Mouse (Mus musculus) midbrain, embryonic 14.5 days (tissue): Measurements from ENCODE around the gene Gm13696. TPM values are rescaled to one million over a fixed set of nuclear protein-coding genes. Genes with fewer than 3 reads are reported as not detected.
"Not testable (repeated sequence)": the region's sequence is repeated elsewhere in the genome, so short reads cannot be mapped to it uniquely, and the experiment has no call there.

ENCODE experiments used
- ATAC-seq: fragments of 200-750 bp; cut with Nextera tagmentation; 2 replicates; pipeline ENCODE4 v1.8.0; 2017; ENCODE audit warnings: moderate number of reproducible peaks, moderate library complexity; ENCODE audit not compliant: low FRiP score, low TSS enrichment
- DNase-seq: peaks from one replicate; pipeline ENCODE4 v3.0.0-alpha.2; 2015
- H3K27ac ChIP-seq: fragments of 300-500 bp; sonication (generic); replicated peaks from 2 replicates; pipeline ENCODE4 v1.5.1; 2014; ENCODE audit warnings: mild to moderate bottlenecking, low read depth, low read length, moderate library complexity
- H3K27me3 ChIP-seq: fragments of 300-500 bp; sonication (generic); 2 replicates; pipeline ENCODE4 v1.6.1; 2014; ENCODE audit warnings: low read length, control low read depth, mixed read lengths; ENCODE audit not compliant: control insufficient read depth, insufficient read depth
- H3K36me3 ChIP-seq: fragments of 300-500 bp; sonication (generic); 2 replicates; pipeline ENCODE4 v1.6.1; 2014; ENCODE audit warnings: low read length, control low read depth; ENCODE audit not compliant: control insufficient read depth, insufficient read depth
- H3K4me1 ChIP-seq: fragments of 300-500 bp; sonication (generic); 2 replicates; pipeline ENCODE4 v1.6.1; 2014; ENCODE audit warnings: mild to moderate bottlenecking, antibody characterized with exemption, low read length, control low read depth; ENCODE audit not compliant: control insufficient read depth, insufficient read depth
- H3K4me2 ChIP-seq: fragments of 300-500 bp; sonication (generic); 2 replicates; pipeline ENCODE4 v1.6.1; 2014; ENCODE audit warnings: mild to moderate bottlenecking, low read length, moderate library complexity
- H3K4me3 ChIP-seq: fragments of 300-500 bp; sonication (generic); replicated peaks from 2 replicates; pipeline ENCODE4 v1.5.1; 2014; ENCODE audit warnings: low read depth, low read length
- H3K9ac ChIP-seq: fragments of 300-500 bp; sonication (generic); replicated peaks from 2 replicates; pipeline ENCODE4 v1.6.1; 2014; ENCODE audit warnings: mild to moderate bottlenecking, low read length, moderate library complexity
- H3K9me3 ChIP-seq: fragments of 300-500 bp; sonication (generic); 2 replicates; pipeline ENCODE4 v1.6.1; 2016; ENCODE audit warnings: low read length, control low read depth, mixed read lengths; ENCODE audit not compliant: control insufficient read depth
- whole genome bisulfite sequencing: fragments of 180-500 bp; shearing (Covaris S2); extraction: QIAGEN DNeasy Blood & Tissue Kit; methylation state at CpG from one replicate; pipeline ENCODE4 v1.1.7; 2014; 5-methylcytosine and 5-hydroxymethylcytosine counted together
- polyA plus RNA-seq: library from polyadenylated mRNA; unstranded; fragments of >200 nt; fragmentation: Nextera tagmentation; extraction: Ambion mirVana; gene quantifications from 2 replicates; pipeline ENCODE4 v1.2.1, GENCODE M21; 2014

The Gm13696 gene
- not detected in 2 replicates for polyA plus RNA-seq

DNA sequence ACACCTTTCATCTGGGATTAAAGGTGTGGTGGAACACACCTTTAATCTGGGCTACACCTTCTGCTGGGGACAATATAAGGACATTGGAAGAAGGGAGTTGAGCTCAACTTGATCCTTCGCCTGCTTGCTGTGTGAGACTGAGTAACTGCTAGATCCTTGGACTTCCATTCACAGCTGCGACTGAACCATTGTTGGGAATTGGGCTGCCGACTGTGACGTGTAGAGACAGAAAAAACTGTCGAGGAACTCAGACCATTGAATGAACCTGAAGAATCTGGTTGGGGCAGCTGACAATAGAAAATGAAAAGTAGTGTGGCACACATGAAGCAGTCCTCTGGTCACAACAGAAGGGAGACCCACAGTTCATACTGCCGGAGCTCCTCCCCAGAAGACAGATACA lies at the start of gene Gm13696:
Gm13696 (plus strand) TSS at position 301 of the 400 bp plus-strand sequence.
- H3K27me3 ChIP-seq, H3K9me3 ChIP-seq, H3K4me2 ChIP-seq, ATAC-seq, DNase-seq, H3K36me3 ChIP-seq, H3K27ac ChIP-seq, H3K4me3 ChIP-seq, H3K4me1 ChIP-seq, H3K9ac ChIP-seq: not testable (repeated sequence)
- WGBS, result no CpG with 5 or more reads among the region's 6 CpGs

DNA sequence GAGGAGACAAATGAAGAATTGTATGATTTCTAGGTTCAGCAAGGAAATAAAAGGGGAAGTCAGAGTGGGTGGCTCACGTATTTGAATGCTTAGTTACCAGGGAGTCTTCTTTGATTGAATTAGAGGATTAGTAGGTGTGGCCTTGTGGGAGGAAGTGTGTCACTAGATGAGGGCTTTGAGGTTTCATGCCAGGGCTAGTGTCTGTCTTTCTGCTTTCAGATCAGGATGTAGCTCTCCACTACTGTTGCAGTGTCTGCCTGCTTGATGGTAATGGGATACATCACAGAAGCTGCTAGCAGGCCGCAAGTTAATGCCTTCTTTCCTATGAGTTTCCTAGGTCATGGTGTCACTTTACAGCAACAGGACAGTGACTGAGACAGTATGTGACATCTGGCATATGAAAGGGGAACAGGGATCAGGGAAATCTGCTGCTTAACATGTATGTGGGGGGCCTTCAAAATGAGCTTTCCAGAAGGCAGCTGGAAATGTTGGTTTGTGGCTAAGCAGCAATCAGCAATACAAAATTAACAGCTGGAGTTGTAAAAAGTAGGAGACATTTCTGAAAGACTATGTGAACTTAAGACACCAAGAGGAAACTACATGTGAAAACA lies 43.3 kb upstream of the Gm13696 start:
- Histone ChIP-seq H3K4me2 (no peak overlapping the region), H3K4me3 (no peak overlapping the region), H3K27me3 (no peaks in the 10 kb centered on the region), H3K27ac (no peak overlapping the region), H3K9me3 (no peaks in the 10 kb centered on the region), H3K9ac (no peak overlapping the region), H3K4me1 (no peaks in the 10 kb centered on the region), H3K36me3 (no peaks in the 10 kb centered on the region)
- no peak for ATAC-seq
- WGBS, result 38% methylated on average over 2 of the region's 2 CpGs
- DNase-seq, result no peak

DNA sequence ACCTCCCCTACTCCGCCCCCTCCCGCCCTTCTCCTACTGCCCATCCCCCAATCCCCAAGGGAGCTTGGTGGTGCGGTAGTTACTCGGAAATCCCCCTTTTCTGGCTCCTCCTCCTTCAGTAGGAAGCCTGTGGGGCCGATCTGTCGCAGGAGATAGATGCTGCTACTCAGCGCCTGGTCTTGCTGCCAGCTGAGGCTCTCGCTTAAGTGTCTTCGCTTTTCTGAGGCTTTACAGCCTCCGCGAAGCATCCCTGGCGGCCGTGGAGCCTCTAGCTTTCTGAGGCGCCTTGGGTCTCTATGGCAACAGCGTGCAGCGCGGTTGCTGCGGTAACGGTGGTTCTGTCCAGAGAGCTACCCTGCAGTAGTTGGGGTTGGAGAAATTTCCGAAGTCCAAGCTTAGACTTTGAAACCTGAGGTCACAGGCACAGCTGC lies 32.0 kb upstream of the Gm13696 start, which contains the start of gene Zswim2:
Zswim2 (minus strand) TSS at position 298 of the 431 bp plus-strand sequence.
- WGBS, result under 1% methylated on average over 20 of the region's 20 CpGs
- ATAC-seq, result peak; percentile 94

DNA sequence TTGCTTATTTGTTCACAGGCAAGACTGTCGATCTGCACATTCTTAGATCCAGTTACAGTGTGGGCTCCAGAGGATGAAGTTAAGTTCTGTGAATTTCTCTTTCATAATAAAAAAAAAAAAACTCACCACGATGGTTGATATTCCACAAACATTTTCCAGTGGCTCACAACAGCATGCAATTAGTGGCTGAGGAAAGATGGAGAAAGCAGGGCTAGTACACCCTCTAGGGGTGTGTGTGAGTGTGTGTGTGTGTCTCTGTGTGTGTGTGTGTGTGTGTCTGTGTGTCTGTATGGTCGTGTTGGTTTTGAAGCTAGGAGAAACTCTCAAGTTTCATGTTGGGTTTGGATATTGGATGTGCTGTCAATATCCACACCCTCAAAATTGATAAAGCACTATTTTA lies 31.5 kb upstream of the Gm13696 start:
- Histone ChIP-seq H3K9me3 (no peaks in the 10 kb centered on the region), H3K36me3 (no peaks in the 10 kb centered on the region), H3K4me1 (peaks cover 10% of the 10 kb centered on the region; the same call in 1 of the 2 replicates), H3K27me3 (no peaks in the 10 kb centered on the region), H3K9ac (no peak overlapping the region), H3K27ac (peak overlapping the region; percentile 49), H3K4me2 (peak overlapping the region; percentile 61), H3K4me3 (peak overlapping the region; percentile 31)
- no peak for DNase-seq
- 35% methylated on average over 3 of the region's 3 CpGs for WGBS
- peak; percentile 46; the same call in 1 of the 2 replicates for ATAC-seq

More for the DNA sequence above, 32.0 kb upstream of the Gm13696 start, which contains the start of gene Zswim2:
- peak within 1 kb of the TSS; percentile 49 for H3K27ac ChIP-seq
- peak within 1 kb of the TSS; percentile 61 for H3K4me2 ChIP-seq
- H3K4me1 ChIP-seq, result peaks cover 10% of the 10 kb centered on the region; the same call in 1 of the 2 replicates
- H3K9me3 ChIP-seq, result no peaks in the 10 kb centered on the region
- peak within 1 kb of the TSS; percentile 31 for H3K4me3 ChIP-seq
- H3K36me3 ChIP-seq, result no peaks in the 10 kb centered on the region
- DNase-seq, result peak; percentile 94
- H3K9ac ChIP-seq, result peak within 1 kb of the TSS; percentile 31; the same call in 1 of the 2 replicates
- no peaks in the 10 kb centered on the region for H3K27me3 ChIP-seq

DNA sequence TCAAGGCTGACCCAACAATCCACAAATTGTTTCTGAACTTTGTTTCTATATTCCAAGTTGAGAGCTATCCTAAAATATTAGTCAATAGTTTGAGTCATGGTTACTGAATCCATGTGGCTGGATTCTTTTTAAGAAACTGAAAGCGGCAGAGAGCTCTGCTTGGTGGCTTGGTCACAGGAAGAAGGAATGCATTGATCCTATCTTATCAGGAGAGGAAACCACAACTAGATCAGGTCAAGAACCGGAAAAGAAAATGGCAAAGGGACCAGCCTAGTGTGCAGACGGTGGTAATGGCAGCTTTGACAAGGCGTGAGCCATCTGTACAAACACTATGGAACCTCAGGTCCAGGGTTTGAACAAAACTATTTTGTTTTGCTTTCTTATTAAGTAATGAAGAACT lies 31.1 kb upstream of the Gm13696 start:
- Histone ChIP-seq H3K4me3 (no peak overlapping the region), H3K4me2 (no peak overlapping the region), H3K9me3 (no peaks in the 10 kb centered on the region), H3K27ac (no peak overlapping the region), H3K36me3 (no peaks in the 10 kb centered on the region), H3K27me3 (no peaks in the 10 kb centered on the region), H3K4me1 (peaks cover 10% of the 10 kb centered on the region; the same call in 1 of the 2 replicates), H3K9ac (no peak overlapping the region)
- WGBS, result 83% methylated on average over 4 of the region's 4 CpGs
- ATAC-seq, result no peak
- no peak for DNase-seq

DNA sequence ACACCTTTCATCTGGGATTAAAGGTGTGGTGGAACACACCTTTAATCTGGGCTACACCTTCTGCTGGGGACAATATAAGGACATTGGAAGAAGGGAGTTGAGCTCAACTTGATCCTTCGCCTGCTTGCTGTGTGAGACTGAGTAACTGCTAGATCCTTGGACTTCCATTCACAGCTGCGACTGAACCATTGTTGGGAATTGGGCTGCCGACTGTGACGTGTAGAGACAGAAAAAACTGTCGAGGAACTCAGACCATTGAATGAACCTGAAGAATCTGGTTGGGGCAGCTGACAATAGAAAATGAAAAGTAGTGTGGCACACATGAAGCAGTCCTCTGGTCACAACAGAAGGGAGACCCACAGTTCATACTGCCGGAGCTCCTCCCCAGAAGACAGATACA lies 17.5 kb upstream of the Gm13696 start, which contains the start of gene Gm13698:
Gm13698 (plus strand) TSS at position 301 of the 400 bp plus-strand sequence.
- H3K4me2 ChIP-seq, H3K27me3 ChIP-seq, ATAC-seq, H3K9ac ChIP-seq, H3K9me3 ChIP-seq, H3K36me3 ChIP-seq, DNase-seq, H3K4me3 ChIP-seq, H3K4me1 ChIP-seq, H3K27ac ChIP-seq: not testable (repeated sequence)
- no CpG with 5 or more reads among the region's 6 CpGs for WGBS

DNA sequence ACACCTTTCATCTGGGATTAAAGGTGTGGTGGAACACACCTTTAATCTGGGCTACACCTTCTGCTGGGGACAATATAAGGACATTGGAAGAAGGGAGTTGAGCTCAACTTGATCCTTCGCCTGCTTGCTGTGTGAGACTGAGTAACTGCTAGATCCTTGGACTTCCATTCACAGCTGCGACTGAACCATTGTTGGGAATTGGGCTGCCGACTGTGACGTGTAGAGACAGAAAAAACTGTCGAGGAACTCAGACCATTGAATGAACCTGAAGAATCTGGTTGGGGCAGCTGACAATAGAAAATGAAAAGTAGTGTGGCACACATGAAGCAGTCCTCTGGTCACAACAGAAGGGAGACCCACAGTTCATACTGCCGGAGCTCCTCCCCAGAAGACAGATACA lies 11.7 kb upstream of the Gm13696 start, which contains the start of gene Gm13693:
Gm13693 (plus strand) TSS at position 301 of the 400 bp plus-strand sequence.
- H3K36me3 ChIP-seq, H3K4me2 ChIP-seq, H3K9ac ChIP-seq, H3K27ac ChIP-seq, H3K4me3 ChIP-seq, H3K4me1 ChIP-seq, ATAC-seq, DNase-seq, H3K27me3 ChIP-seq, H3K9me3 ChIP-seq: not testable (repeated sequence)
- WGBS, result no CpG with 5 or more reads among the region's 6 CpGs

DNA sequence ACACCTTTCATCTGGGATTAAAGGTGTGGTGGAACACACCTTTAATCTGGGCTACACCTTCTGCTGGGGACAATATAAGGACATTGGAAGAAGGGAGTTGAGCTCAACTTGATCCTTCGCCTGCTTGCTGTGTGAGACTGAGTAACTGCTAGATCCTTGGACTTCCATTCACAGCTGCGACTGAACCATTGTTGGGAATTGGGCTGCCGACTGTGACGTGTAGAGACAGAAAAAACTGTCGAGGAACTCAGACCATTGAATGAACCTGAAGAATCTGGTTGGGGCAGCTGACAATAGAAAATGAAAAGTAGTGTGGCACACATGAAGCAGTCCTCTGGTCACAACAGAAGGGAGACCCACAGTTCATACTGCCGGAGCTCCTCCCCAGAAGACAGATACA lies 5.9 kb upstream of the Gm13696 start, which contains the start of gene Gm13695:
Gm13695 (plus strand) TSS at position 301 of the 400 bp plus-strand sequence.
- not testable (repeated sequence) for H3K4me3 ChIP-seq, H3K27ac ChIP-seq, H3K4me1 ChIP-seq, H3K9me3 ChIP-seq, H3K9ac ChIP-seq, DNase-seq, H3K27me3 ChIP-seq, ATAC-seq, H3K4me2 ChIP-seq, H3K36me3 ChIP-seq
- WGBS, result no CpG with 5 or more reads among the region's 6 CpGs

DNA sequence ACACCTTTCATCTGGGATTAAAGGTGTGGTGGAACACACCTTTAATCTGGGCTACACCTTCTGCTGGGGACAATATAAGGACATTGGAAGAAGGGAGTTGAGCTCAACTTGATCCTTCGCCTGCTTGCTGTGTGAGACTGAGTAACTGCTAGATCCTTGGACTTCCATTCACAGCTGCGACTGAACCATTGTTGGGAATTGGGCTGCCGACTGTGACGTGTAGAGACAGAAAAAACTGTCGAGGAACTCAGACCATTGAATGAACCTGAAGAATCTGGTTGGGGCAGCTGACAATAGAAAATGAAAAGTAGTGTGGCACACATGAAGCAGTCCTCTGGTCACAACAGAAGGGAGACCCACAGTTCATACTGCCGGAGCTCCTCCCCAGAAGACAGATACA lies 5.7 kb downstream of the Gm13696 start, which contains the start of gene Gm13694:
Gm13694 (plus strand) TSS at position 301 of the 400 bp plus-strand sequence.
- not testable (repeated sequence) for H3K27ac ChIP-seq, H3K4me1 ChIP-seq, H3K4me2 ChIP-seq, DNase-seq, H3K36me3 ChIP-seq, H3K27me3 ChIP-seq, H3K4me3 ChIP-seq, ATAC-seq, H3K9ac ChIP-seq, H3K9me3 ChIP-seq
- WGBS, result no CpG with 5 or more reads among the region's 6 CpGs
